Mouse (Mus musculus) heart, embryonic 12.5 days (tissue): ENCODE results near the gene Aatk. TPM values are rescaled to one million over a fixed set of nuclear protein-coding genes. Genes with fewer than 3 reads are reported as not detected.
A peak's percentile ranks its signal among the peaks of the same experiment; 100 is the strongest.

ENCODE experiments used
- ATAC-seq: fragments of 200-750 bp; cut with Nextera tagmentation; 2 replicates; pipeline ENCODE4 v1.8.0; 2017; ENCODE audit warnings: moderate TSS enrichment, moderate library complexity; ENCODE audit not compliant: insufficient number of reproducible peaks, low FRiP score
- H3K27ac ChIP-seq: fragments of 300-500 bp; sonication (generic); 2 replicates; pipeline ENCODE4 v1.5.1; 2016; ENCODE audit warnings: mild to moderate bottlenecking, moderate library complexity; ENCODE audit not compliant: poor library complexity, severe bottlenecking
- H3K27me3 ChIP-seq: fragments of 300-500 bp; sonication (generic); replicated peaks from 2 replicates; pipeline ENCODE4 v1.6.1; 2016; ENCODE audit warnings: mild to moderate bottlenecking, moderate library complexity
- H3K36me3 ChIP-seq: fragments of 300-500 bp; sonication (generic); 2 replicates; pipeline ENCODE4 v1.6.1; 2016; ENCODE audit warnings: mild to moderate bottlenecking, moderate library complexity
- H3K4me1 ChIP-seq: fragments of 300-500 bp; sonication (generic); replicated peaks from 2 replicates; pipeline ENCODE4 v1.6.1; 2016; ENCODE audit warnings: mild to moderate bottlenecking
- H3K4me2 ChIP-seq: fragments of 300-500 bp; sonication (generic); 2 replicates; pipeline ENCODE4 v1.6.1; 2016; ENCODE audit warnings: mild to moderate bottlenecking, moderate library complexity
- H3K4me3 ChIP-seq: fragments of 300-500 bp; sonication (generic); 2 replicates; pipeline ENCODE4 v1.5.1; 2016; ENCODE audit warnings: mild to moderate bottlenecking
- H3K9ac ChIP-seq: fragments of 300-500 bp; sonication (generic); 2 replicates; pipeline ENCODE4 v1.6.1; 2016; ENCODE audit warnings: mild to moderate bottlenecking, moderate library complexity
- H3K9me3 ChIP-seq: fragments of 300-500 bp; sonication (generic); replicated peaks from 2 replicates; pipeline ENCODE4 v1.6.1; 2016; ENCODE audit warnings: mild to moderate bottlenecking, moderate library complexity
- WGBS: fragments of 180-500 bp; shearing (Covaris S2); methylation state at CpG from one replicate; pipeline ENCODE4 v1.1.7; 2016; 5-methylcytosine and 5-hydroxymethylcytosine counted together
- polyA plus RNA-seq: library from polyadenylated mRNA; unstranded; fragments of >200 nt; fragmentation: Nextera tagmentation; extraction: Ambion mirVana; gene quantifications from 2 replicates; pipeline ENCODE4 v1.2.1, GENCODE M21; 2016

Gene Aatk
- polyA plus RNA-seq, 1 experiment from 2014 or later, result 0.92 TPM

GRCm38 (mm10) chr11:120034762-120035161 lies 12.2 kb downstream of the Aatk start:
- peaks cover 6% of the 10 kb centered on the region; the same call in 1 of the 2 replicates for H3K9me3 ChIP-seq

GRCm38 (mm10) chr11:120034306-120034705 lies 12.7 kb downstream of the Aatk start:
- peaks cover 9% of the 10 kb centered on the region for H3K4me1 ChIP-seq
- no peak overlapping the region for H3K4me2 ChIP-seq
- ATAC-seq, result no peak
- no peak overlapping the region for H3K9ac ChIP-seq
- WGBS, result 47% methylated on average over 3 of the region's 3 CpGs
- no peak overlapping the region for H3K4me3 ChIP-seq
- peaks cover 6% of the 10 kb centered on the region; the same call in 1 of the 2 replicates for H3K9me3 ChIP-seq
- no peak overlapping the region for H3K27ac ChIP-seq
- H3K27me3 ChIP-seq, result peaks cover 11% of the 10 kb centered on the region; the same call in 1 of the 2 replicates
- no peaks in the 10 kb centered on the region for H3K36me3 ChIP-seq

More at GRCm38 (mm10) chr11:120034762-120035161, 12.2 kb downstream of the Aatk start:
- H3K4me3 ChIP-seq, result no peak overlapping the region
- no peak overlapping the region for H3K27ac ChIP-seq
- peaks cover 12% of the 10 kb centered on the region for H3K4me1 ChIP-seq
- H3K4me2 ChIP-seq, result no peak overlapping the region
- no peak for ATAC-seq
- H3K9ac ChIP-seq, result no peak overlapping the region
- peaks cover 11% of the 10 kb centered on the region; the same call in 1 of the 2 replicates for H3K27me3 ChIP-seq
- H3K36me3 ChIP-seq, result no peaks in the 10 kb centered on the region
- 59% methylated on average over 5 of the region's 5 CpGs for WGBS

- H3K9me3 ChIP-seq, result peaks cover 6% of the 10 kb centered on the region; the same call in 1 of the 2 replicates
- no peak for ATAC-seq
- 74% methylated on average over 3 of the region's 3 CpGs for WGBS
- no peak overlapping the region for H3K4me3 ChIP-seq
- no peak overlapping the region for H3K9ac ChIP-seq
- no peak overlapping the region for H3K4me2 ChIP-seq
- H3K36me3 ChIP-seq, result no peaks in the 10 kb centered on the region
- H3K27me3 ChIP-seq, result peaks cover 11% of the 10 kb centered on the region; the same call in 1 of the 2 replicates
- 0 out of 2 replicates have a peak, but pooled peaks cover 3% of the 10 kb centered on the region for H3K4me1 ChIP-seq
- H3K27ac ChIP-seq, result no peak overlapping the region
Measured at GRCm38 (mm10) chr11:120033473-120033872, 13.5 kb downstream of the Aatk start.

- Histone ChIP-seq H3K27ac (no peak overlapping the region), H3K4me2 (no peak overlapping the region), H3K4me3 (no peak overlapping the region), H3K4me1 (0 out of 2 replicates have a peak, but pooled peaks cover 3% of the 10 kb centered on the region), H3K9me3 (peaks cover 6% of the 10 kb centered on the region; the same call in 1 of the 2 replicates), H3K36me3 (no peaks in the 10 kb centered on the region), H3K9ac (0 out of 2 replicates have a peak overlapping the region, but pooled peaks have one; percentile 20), H3K27me3 (peaks cover 5% of the 10 kb centered on the region; the same call in 1 of the 2 replicates)
- ATAC-seq, result no peak
- WGBS, result 56% methylated on average over 8 of the region's 8 CpGs
Measured at GRCm38 (mm10) chr11:120032052-120032451, 14.9 kb downstream of the Aatk start.

- 38% methylated on average over 10 of the region's 10 CpGs for WGBS
- ATAC-seq, result peak; percentile 41; the same call in 1 of the 2 replicates
- no peak overlapping the region for H3K4me3 ChIP-seq
- 0 out of 2 replicates have a peak, but pooled peaks cover 3% of the 10 kb centered on the region for H3K4me1 ChIP-seq
- H3K36me3 ChIP-seq, result no peaks in the 10 kb centered on the region
- H3K4me2 ChIP-seq, result no peak overlapping the region
- H3K27ac ChIP-seq, result no peak overlapping the region
- peaks cover 5% of the 10 kb centered on the region; the same call in 1 of the 2 replicates for H3K27me3 ChIP-seq
- no peak overlapping the region for H3K9ac ChIP-seq
- H3K9me3 ChIP-seq, result no peaks in the 10 kb centered on the region
Measured at GRCm38 (mm10) chr11:120030145-120030901, 16.6 kb downstream of the Aatk start.

GRCm38 (mm10) chr11:120029431-120030144 lies 17.4 kb downstream of the Aatk start:
- Histone ChIP-seq H3K9ac (no peak overlapping the region), H3K27me3 (peaks cover 5% of the 10 kb centered on the region; the same call in 1 of the 2 replicates), H3K9me3 (no peaks in the 10 kb centered on the region), H3K36me3 (no peaks in the 10 kb centered on the region), H3K4me1 (0 out of 2 replicates have a peak, but pooled peaks cover 3% of the 10 kb centered on the region), H3K27ac (no peak overlapping the region), H3K4me3 (no peak overlapping the region), H3K4me2 (no peak overlapping the region)
- 51% methylated on average over 9 of the region's 9 CpGs for WGBS
- no peak for ATAC-seq

GRCm38 (mm10) chr11:120028319-120029092 lies 18.5 kb downstream of the Aatk start:
- no peak overlapping the region for H3K4me3 ChIP-seq
- H3K36me3 ChIP-seq, result no peaks in the 10 kb centered on the region
- ATAC-seq, result no peak
- no peak overlapping the region for H3K27ac ChIP-seq
- peak overlapping the region; percentile 27; the same call in 1 of the 2 replicates for H3K9ac ChIP-seq
- WGBS, result 72% methylated on average over 18 of the region's 18 CpGs
- peaks cover 5% of the 10 kb centered on the region; the same call in 1 of the 2 replicates for H3K27me3 ChIP-seq
- no peak overlapping the region for H3K4me2 ChIP-seq
- H3K4me1 ChIP-seq, result 0 out of 2 replicates have a peak, but pooled peaks cover 3% of the 10 kb centered on the region
- no peaks in the 10 kb centered on the region for H3K9me3 ChIP-seq

GRCm38 (mm10) chr11:120026941-120027340 lies 20.0 kb downstream of the Aatk start:
- 73% methylated on average over 3 of the region's 3 CpGs for WGBS
- no peak for ATAC-seq
- H3K9ac ChIP-seq, result no peak overlapping the region
- H3K9me3 ChIP-seq, result no peaks in the 10 kb centered on the region
- H3K4me1 ChIP-seq, result 0 out of 2 replicates have a peak, but pooled peaks cover 3% of the 10 kb centered on the region
- H3K27ac ChIP-seq, result no peak overlapping the region
- no peak overlapping the region for H3K4me3 ChIP-seq
- H3K27me3 ChIP-seq, result no peaks in the 10 kb centered on the region; the same call in 1 of the 2 replicates
- H3K4me2 ChIP-seq, result no peak overlapping the region
- H3K36me3 ChIP-seq, result no peaks in the 10 kb centered on the region

GRCm38 (mm10) chr11:120022841-120023240 lies 24.1 kb downstream of the Aatk start:
- WGBS, result 77% methylated on average over 12 of the region's 12 CpGs
- H3K4me1 ChIP-seq, result peaks cover 14% of the 10 kb centered on the region
- H3K9ac ChIP-seq, result no peak overlapping the region
- H3K4me2 ChIP-seq, result no peak overlapping the region
- no peak for ATAC-seq
- H3K27me3 ChIP-seq, result no peaks in the 10 kb centered on the region; the same call in 1 of the 2 replicates
- no peaks in the 10 kb centered on the region for H3K9me3 ChIP-seq
- no peaks in the 10 kb centered on the region for H3K36me3 ChIP-seq
- H3K4me3 ChIP-seq, result no peak overlapping the region
- no peak overlapping the region for H3K27ac ChIP-seq

GRCm38 (mm10) chr11:120022216-120022615 lies 24.8 kb downstream of the Aatk start:
- Histone ChIP-seq H3K27ac (no peak overlapping the region), H3K4me2 (no peak overlapping the region), H3K4me3 (no peak overlapping the region), H3K9me3 (no peaks in the 10 kb centered on the region), H3K9ac (no peak overlapping the region), H3K36me3 (no peaks in the 10 kb centered on the region), H3K27me3 (no peaks in the 10 kb centered on the region; the same call in 1 of the 2 replicates), H3K4me1 (peaks cover 17% of the 10 kb centered on the region)
- 58% methylated on average over 8 of the region's 8 CpGs for WGBS
- ATAC-seq, result no peak
